Comparison of ENCODE assay signal across 8 mouse cellular contexts in genomic region chr2:31087663-31088661, GRCm38 (mm10). TPM values are rescaled to one million over a fixed set of nuclear protein-coding genes. Genes with fewer than 3 reads are reported as not detected.
DNase-seq lines count a peak whose midpoint lies in the region; ATAC-seq and TF ChIP-seq lines count a peak whose summit lies in the region.

No protein-coding gene starts in this region.

- TF ChIP-seq EP300 in CH12.LX (IDR thresholded peaks at IDR 0.05; ENCODE audit: low read length): no peak

- H3K36me3 ChIP-seq in CH12.LX (replicated peaks in 1 of 2; ENCODE audit: control insufficient read depth in 1 of 2, insufficient read depth in 1 of 2, low read length in 1 of 2): peaks cover 44 to 88% of the 10 kb centered on the region in 2 experiments
- peaks cover 12% of the 10 kb centered on the region for H3K36me3 ChIP-seq in heart, embryonic 15.5 days

- TF ChIP-seq CTCF in CH12.LX (conservative IDR thresholded peaks at IDR 0.05 in 1 of 2, IDR thresholded peaks at IDR 0.05 in 1 of 2; ENCODE audit: low read depth in 2 of 2, low read length in 2 of 2): no peak

- in situ Hi-C loops in CH12.LX (cut with MboI; ENCODE audit: low pct_ligation_motif_present, low pct_unique_long_range_greater_than_20kb, low sequenced_read_pairs): no loop called here

- peaks cover 8% of the 10 kb centered on the region for H3K9me3 ChIP-seq in CH12.LX (replicated peaks; ENCODE audit: low read length)
- H3K9me3 ChIP-seq in heart, embryonic 15.5 days (replicated peaks): no peaks in the 10 kb centered on the region

- no peak for TF ChIP-seq RAD21 in CH12.LX (IDR thresholded peaks at IDR 0.05; ENCODE audit: low read depth, low read length)

- H3K79me2 ChIP-seq in CH12.LX (replicated peaks; ENCODE audit: control insufficient read depth, extremely low read depth, insufficient read depth, poor library complexity, severe bottlenecking): peaks cover 24% of the 10 kb centered on the region

- peak; percentile 60 for DNase-seq in adrenal gland, postnatal 14 days
- no peak for DNase-seq in adrenal gland, adult 8-10 months
- peak; percentile 46 for DNase-seq in CH12.LX (ENCODE audit: extremely low read depth)
- peak; percentile 52 for DNase-seq in embryo, embryonic 10 days (ENCODE audit: low spot score)
- peak; percentile 74 to 81 for DNase-seq in kidney, postnatal 36 days
- peak; percentile 37 for DNase-seq in lung, postnatal 25 days (ENCODE audit: low spot score)
- peak; percentile 40 for DNase-seq in thymus, postnatal 25 days

- H3K27me3 ChIP-seq in CH12.LX (replicated peaks): no peaks in the 10 kb centered on the region
- H3K27me3 ChIP-seq in heart, embryonic 15.5 days: no peaks in the 10 kb centered on the region

- 0 out of 2 replicates have a peak, but pooled peaks have one; percentile 39 for ATAC-seq in heart, embryonic 15.5 days (replicated peaks; ENCODE audit: insufficient number of reproducible peaks, insufficient read depth, low FRiP score, low read depth)

- dilution Hi-C loops in CH12.LX (cut with MboI; ENCODE audit: extremely low pct_ligation_motif_present, extremely low pct_unique_long_range_greater_than_20kb, low sequenced_read_pairs): no loop called here

- peak overlapping the region; percentile 7; the same call in 1 of the 2 replicates for H3K4me2 ChIP-seq in CH12.LX (ENCODE audit: insufficient read depth, low read depth, poor library complexity, severe bottlenecking)
- H3K4me2 ChIP-seq in heart, embryonic 15.5 days: no peak overlapping the region

- WGBS in heart, embryonic 15.5 days: 31% methylated on average over 11 of the region's 11 CpGs

- TF ChIP-seq POLR2A in CH12.LX (IDR thresholded peaks at IDR 0.05; ENCODE audit: low read depth, low read length): no peak

- H3K4me3 ChIP-seq in CH12.LX (replicated peaks in 1 of 3; ENCODE audit: low read depth in 2 of 3, low read length in 2 of 3, poor library complexity in 1 of 3): no peak overlapping the region
- H3K4me3 ChIP-seq in heart, embryonic 15.5 days: no peak overlapping the region

- no peak overlapping the region for H3K9ac ChIP-seq in CH12.LX (ENCODE audit: insufficient read depth, low read depth)
- H3K9ac ChIP-seq in heart, embryonic 15.5 days: no peak overlapping the region

- peaks cover 27 to 88% of the 10 kb centered on the region in 2 experiments for H3K4me1 ChIP-seq in CH12.LX (ENCODE audit: control insufficient read depth in 1 of 2, insufficient read depth in 2 of 2)
- H3K4me1 ChIP-seq in heart, embryonic 15.5 days (replicated peaks): peaks cover 26% of the 10 kb centered on the region

- peak overlapping the region; percentile 65 for H3K27ac ChIP-seq in CH12.LX (ENCODE audit: insufficient read depth, low read depth)
- peak overlapping the region; percentile 74 for H3K27ac ChIP-seq in heart, embryonic 15.5 days

TF ChIP-seq in CH12.LX, 34 proteins besides CTCF, POLR2A, EP300 and RAD21:
- TF ChIP-seq MYC (IDR thresholded peaks at IDR 0.05; ENCODE audit: low read depth, low read length) (no peak), GABPA (IDR thresholded peaks at IDR 0.05; ENCODE audit: insufficient replicate concordance, low read depth, low read length) (no peak), NRF1 (IDR thresholded peaks at IDR 0.05; ENCODE audit: low read depth, low read length) (no peak), SIN3A (IDR thresholded peaks at IDR 0.05; ENCODE audit: low read length) (no peak), ZKSCAN1 (IDR thresholded peaks at IDR 0.05; ENCODE audit: borderline replicate concordance, low read depth, low read length) (no peak), ETS1 (conservative IDR thresholded peaks at IDR 0.05; ENCODE audit: low read depth, low read length) (peak; percentile 22; the same call in 1 of the 2 replicates), CHD1 (IDR thresholded peaks at IDR 0.05; ENCODE audit: low read depth, low read length) (peak; percentile 45; the same call in 1 of the 2 replicates), TBP (conservative IDR thresholded peaks at IDR 0.05; ENCODE audit: low read depth, low read length) (no peak), ZNF384 (IDR thresholded peaks at IDR 0.05; ENCODE audit: low read depth, low read length) (no peak), MAZ (IDR thresholded peaks at IDR 0.05; ENCODE audit: low read depth, low read length) (0 out of 2 replicates have a peak, but pooled peaks have one; percentile 45), JUN (IDR thresholded peaks at IDR 0.05; ENCODE audit: insufficient read depth, low read depth, low read length) (no peak), MAFK (IDR thresholded peaks at IDR 0.05; ENCODE audit: insufficient replicate concordance, low read length) (no peak), KAT2A (IDR thresholded peaks at IDR 0.05; ENCODE audit: insufficient replicate concordance, low read length) (no peak), USF1 (IDR thresholded peaks at IDR 0.05; ENCODE audit: low read depth, low read length) (no peak), BHLHE40 (IDR thresholded peaks at IDR 0.05; ENCODE audit: low read depth, low read length) (no peak), SMC3 (IDR thresholded peaks at IDR 0.05; ENCODE audit: low read depth, low read length) (no peak), MAX (IDR thresholded peaks at IDR 0.05; ENCODE audit: low read length) (no peak), USF2 (conservative IDR thresholded peaks at IDR 0.05; ENCODE audit: low read depth, low read length) (no peak), ELF1 (IDR thresholded peaks at IDR 0.05; ENCODE audit: low read depth, low read length) (no peak), MXI1 (IDR thresholded peaks at IDR 0.05; ENCODE audit: low read depth, low read length) (peak; percentile 7; the same call in 1 of the 2 replicates), PAX5 (IDR thresholded peaks at IDR 0.05; ENCODE audit: low read length) (no peak), IRF4 (IDR thresholded peaks at IDR 0.05; ENCODE audit: low read depth, low read length) (no peak), HCFC1 (IDR thresholded peaks at IDR 0.05; ENCODE audit: low read depth, low read length) (no peak), JUND (conservative IDR thresholded peaks at IDR 0.05; ENCODE audit: low read depth, low read length) (no peak), CHD2 (IDR thresholded peaks at IDR 0.05; ENCODE audit: low read length) (peak; percentile 17; the same call in 1 of the 2 replicates), UBTF (IDR thresholded peaks at IDR 0.05; ENCODE audit: low read depth, low read length) (no peak), NELFE (IDR thresholded peaks at IDR 0.05; ENCODE audit: low read depth, low read length) (no peak), ZMIZ1 (IDR thresholded peaks at IDR 0.05; ENCODE audit: low read depth, low read length) (no peak), POLR2AphosphoS2 (IDR thresholded peaks at IDR 0.05; ENCODE audit: low read depth, low read length) (no peak), E2F4 (IDR thresholded peaks at IDR 0.05; ENCODE audit: insufficient replicate concordance, low read depth, low read length) (no peak), MEF2A (IDR thresholded peaks at IDR 0.05; ENCODE audit: borderline replicate concordance, low read depth, low read length) (no peak), TCF12 (IDR thresholded peaks at IDR 0.05; ENCODE audit: low read depth, low read length) (no peak), RCOR1 (conservative IDR thresholded peaks at IDR 0.05; ENCODE audit: low read depth, low read length) (no peak), ZC3H11A (IDR thresholded peaks at IDR 0.05; ENCODE audit: low read depth, low read length) (no peak)

RNA-seq across cellular contexts. Expression of gene Fnbp1, which starts 53.8 kb away (rescaled TPM):
- 53.0 and 66.5 TPM in 2 replicates for total RNA-seq in adrenal gland, postnatal 14 days (2021)
- 10 to 100 TPM; 45.9 to 89.0 (median 70.6) TPM for total RNA-seq in adrenal gland, adult 8-10 months (2022)
- 39.2 and 50.5 TPM in 2 replicates for total RNA-seq in CH12.LX (2012; rRNA removed)
- 20.7 and 29.6 TPM in 2 replicates for total RNA-seq in CH12.LX (2014; rRNA removed)
- polyA plus RNA-seq in CH12.LX (2012; ENCODE audit: insufficient read length, low read depth): 133 and 147 TPM in 2 replicates
- 16.0 and 21.8 TPM in 2 replicates for polyA plus RNA-seq in heart, embryonic 15.5 days (2015; fragmentation: Nextera tagmentation; extraction: Ambion mirVana)
